Mouse (Mus musculus) forebrain, embryonic 12.5 days (tissue): ENCODE results near the gene Slc26a9. TPM values are rescaled to one million over a fixed set of nuclear protein-coding genes. Genes with fewer than 3 reads are reported as not detected.

Experiments
- ATAC-seq: fragments of 200-750 bp; cut with Nextera tagmentation; 2 replicates; pipeline ENCODE4 v1.8.0; 2017; ENCODE audit warnings: moderate TSS enrichment; ENCODE audit not compliant: low FRiP score
- H3K27ac ChIP-seq: fragments of 300-500 bp; sonication (generic); 2 replicates; pipeline ENCODE4 v1.5.1; 2016; ENCODE audit warnings: mild to moderate bottlenecking
- H3K27me3 ChIP-seq: fragments of 300-500 bp; sonication (generic); 2 replicates; pipeline ENCODE4 v1.6.1; 2016; ENCODE audit warnings: mild to moderate bottlenecking
- H3K36me3 ChIP-seq: fragments of 300-500 bp; sonication (generic); replicated peaks from 2 replicates; pipeline ENCODE4 v1.6.1; 2016; ENCODE audit warnings: mild to moderate bottlenecking
- H3K4me1 ChIP-seq: fragments of 300-500 bp; sonication (generic); 2 replicates; pipeline ENCODE4 v1.6.1; 2016
- H3K4me2 ChIP-seq: fragments of 300-500 bp; sonication (generic); 2 replicates; pipeline ENCODE4 v1.6.1; 2016; ENCODE audit warnings: mild to moderate bottlenecking, moderate library complexity
- H3K4me3 ChIP-seq: fragments of 300-500 bp; sonication (generic); replicated peaks from 2 replicates; pipeline ENCODE4 v1.5.1; 2016; ENCODE audit warnings: mild to moderate bottlenecking
- H3K9ac ChIP-seq: fragments of 300-500 bp; sonication (generic); 2 replicates; pipeline ENCODE4 v1.6.1; 2016; ENCODE audit warnings: mild to moderate bottlenecking
- H3K9me3 ChIP-seq: fragments of 300-500 bp; sonication (generic); 2 replicates; pipeline ENCODE4 v1.6.1; 2016
- WGBS: fragments of 180-500 bp; shearing (Covaris S2); methylation state at CpG from one replicate; pipeline ENCODE4 v1.1.7; 2016; 5-methylcytosine and 5-hydroxymethylcytosine counted together
- polyA plus RNA-seq: library from polyadenylated mRNA; unstranded; fragments of >200 nt; fragmentation: Nextera tagmentation; extraction: Ambion mirVana; gene quantifications from 2 replicates; pipeline ENCODE4 v1.2.1, GENCODE M21; 2016

Slc26a9 gene
- polyA plus RNA-seq, 1 experiment from 2014 or later = not detected

GRCm38 (mm10) chr1:131714388-131715337 lies 29.2 kb upstream of the Slc26a9 start:
- no peak for ATAC-seq
- H3K4me3 ChIP-seq = no peak overlapping the region
- peaks cover 3% of the 10 kb centered on the region; the same call in 1 of the 2 replicates for H3K27me3 ChIP-seq
- H3K4me1 ChIP-seq = peaks cover 5% of the 10 kb centered on the region; the same call in 1 of the 2 replicates
- no peak overlapping the region for H3K27ac ChIP-seq
- H3K9ac ChIP-seq = no peak overlapping the region
- H3K4me2 ChIP-seq = no peak overlapping the region
- H3K9me3 ChIP-seq = no peaks in the 10 kb centered on the region
- no peaks in the 10 kb centered on the region for H3K36me3 ChIP-seq
- 69% methylated on average over 20 of the region's 20 CpGs for WGBS

GRCm38 (mm10) chr1:131718952-131719694 lies 24.7 kb upstream of the Slc26a9 start:
- Histone ChIP-seq H3K27me3 (no peaks in the 10 kb centered on the region), H3K27ac (no peak overlapping the region), H3K4me1 (peaks cover 16% of the 10 kb centered on the region), H3K36me3 (no peaks in the 10 kb centered on the region), H3K9ac (no peak overlapping the region), H3K9me3 (no peaks in the 10 kb centered on the region), H3K4me3 (no peak overlapping the region), H3K4me2 (no peak overlapping the region)
- no peak for ATAC-seq
- 43% methylated on average over 16 of the region's 16 CpGs for WGBS

- ATAC-seq = no peak
- H3K27me3 ChIP-seq = no peaks in the 10 kb centered on the region
- no peaks in the 10 kb centered on the region for H3K36me3 ChIP-seq
- H3K27ac ChIP-seq = no peak overlapping the region
- H3K4me2 ChIP-seq = no peak overlapping the region
- H3K9me3 ChIP-seq = no peaks in the 10 kb centered on the region
- peaks cover 16% of the 10 kb centered on the region for H3K4me1 ChIP-seq
- H3K4me3 ChIP-seq = no peak overlapping the region
- WGBS = 94% methylated on average over 3 of the region's 3 CpGs
- H3K9ac ChIP-seq = no peak overlapping the region
Measured at GRCm38 (mm10) chr1:131721989-131722388, 21.8 kb upstream of the Slc26a9 start.

GRCm38 (mm10) chr1:131723549-131723948 lies 20.3 kb upstream of the Slc26a9 start:
- WGBS = 40% methylated on average over 4 of the region's 4 CpGs
- Histone ChIP-seq H3K27ac (no peak overlapping the region), H3K27me3 (no peaks in the 10 kb centered on the region)

GRCm38 (mm10) chr1:131726586-131726985 lies 17.2 kb upstream of the Slc26a9 start:
- no peak overlapping the region for H3K4me3 ChIP-seq
- 88% methylated on average over 6 of the region's 6 CpGs for WGBS
- H3K9ac ChIP-seq = no peak overlapping the region
- peaks cover 11% of the 10 kb centered on the region; the same call in 1 of the 2 replicates for H3K4me1 ChIP-seq
- H3K4me2 ChIP-seq = no peak overlapping the region
- no peak for ATAC-seq
- no peaks in the 10 kb centered on the region for H3K36me3 ChIP-seq
- no peaks in the 10 kb centered on the region for H3K27me3 ChIP-seq
- H3K9me3 ChIP-seq = no peaks in the 10 kb centered on the region
- no peak overlapping the region for H3K27ac ChIP-seq

More at GRCm38 (mm10) chr1:131723549-131723948, 20.3 kb upstream of the Slc26a9 start:
- no peak overlapping the region for H3K4me2 ChIP-seq
- no peak for ATAC-seq
- H3K4me3 ChIP-seq = no peak overlapping the region
- no peaks in the 10 kb centered on the region for H3K36me3 ChIP-seq
- H3K9me3 ChIP-seq = no peaks in the 10 kb centered on the region
- peaks cover 16% of the 10 kb centered on the region for H3K4me1 ChIP-seq
- no peak overlapping the region for H3K9ac ChIP-seq

GRCm38 (mm10) chr1:131730639-131731437 lies 13.0 kb upstream of the Slc26a9 start:
- 89% methylated on average over 12 of the region's 12 CpGs for WGBS

GRCm38 (mm10) chr1:131733474-131734180 lies 10.2 kb upstream of the Slc26a9 start:
- no peaks in the 10 kb centered on the region for H3K9me3 ChIP-seq
- H3K4me3 ChIP-seq = no peak overlapping the region
- no peaks in the 10 kb centered on the region for H3K4me1 ChIP-seq
- no peak overlapping the region for H3K4me2 ChIP-seq
- H3K36me3 ChIP-seq = no peaks in the 10 kb centered on the region
- 43% methylated on average over 13 of the region's 13 CpGs for WGBS
- no peak for ATAC-seq
- H3K9ac ChIP-seq = no peak overlapping the region
- no peak overlapping the region for H3K27ac ChIP-seq
- no peaks in the 10 kb centered on the region for H3K27me3 ChIP-seq

More at GRCm38 (mm10) chr1:131730639-131731437, 13.0 kb upstream of the Slc26a9 start:
- Histone ChIP-seq H3K36me3 (no peaks in the 10 kb centered on the region), H3K4me3 (no peak overlapping the region), H3K9me3 (no peaks in the 10 kb centered on the region), H3K4me2 (no peak overlapping the region), H3K9ac (no peak overlapping the region), H3K27me3 (no peaks in the 10 kb centered on the region), H3K4me1 (no peaks in the 10 kb centered on the region), H3K27ac (no peak overlapping the region)
- no peak for ATAC-seq

GRCm38 (mm10) chr1:131734657-131735273 lies 9.1 kb upstream of the Slc26a9 start:
- no peaks in the 10 kb centered on the region for H3K9me3 ChIP-seq
- H3K27me3 ChIP-seq = no peaks in the 10 kb centered on the region
- H3K9ac ChIP-seq = no peak overlapping the region
- ATAC-seq = no peak
- WGBS = 93% methylated on average over 6 of the region's 6 CpGs
- no peaks in the 10 kb centered on the region for H3K36me3 ChIP-seq
- H3K4me2 ChIP-seq = no peak overlapping the region
- no peak overlapping the region for H3K27ac ChIP-seq
- no peak overlapping the region for H3K4me3 ChIP-seq
- H3K4me1 ChIP-seq = no peaks in the 10 kb centered on the region

- no peak overlapping the region for H3K27ac ChIP-seq
- no peak overlapping the region for H3K4me3 ChIP-seq
- H3K9ac ChIP-seq = no peak overlapping the region
- no peak overlapping the region for H3K4me2 ChIP-seq
- H3K4me1 ChIP-seq = no peaks in the 10 kb centered on the region
- WGBS = 91% methylated on average over 9 of the region's 9 CpGs
- H3K27me3 ChIP-seq = no peaks in the 10 kb centered on the region
- H3K9me3 ChIP-seq = no peaks in the 10 kb centered on the region
- H3K36me3 ChIP-seq = no peaks in the 10 kb centered on the region
- ATAC-seq = no peak
Measured at GRCm38 (mm10) chr1:131736494-131736893, 7.3 kb upstream of the Slc26a9 start.

GRCm38 (mm10) chr1:131737269-131737668 lies 6.6 kb upstream of the Slc26a9 start:
- ATAC-seq = no peak
- H3K9me3 ChIP-seq = no peaks in the 10 kb centered on the region
- no peaks in the 10 kb centered on the region for H3K36me3 ChIP-seq
- 75% methylated on average over 5 of the region's 5 CpGs for WGBS
- no peak overlapping the region for H3K4me3 ChIP-seq
- H3K27me3 ChIP-seq = no peaks in the 10 kb centered on the region
- H3K4me1 ChIP-seq = no peaks in the 10 kb centered on the region
- no peak overlapping the region for H3K9ac ChIP-seq
- no peak overlapping the region for H3K4me2 ChIP-seq
- H3K27ac ChIP-seq = no peak overlapping the region

- Histone ChIP-seq H3K27ac (no peak overlapping the region), H3K36me3 (no peaks in the 10 kb centered on the region), H3K4me1 (no peaks in the 10 kb centered on the region), H3K9ac (no peak overlapping the region), H3K4me3 (no peak overlapping the region), H3K4me2 (no peak overlapping the region), H3K9me3 (no peaks in the 10 kb centered on the region), H3K27me3 (no peaks in the 10 kb centered on the region)
- ATAC-seq = no peak
- 94% methylated on average over 1 of the region's 1 CpGs for WGBS
Measured at GRCm38 (mm10) chr1:131738760-131739159, 5.1 kb upstream of the Slc26a9 start.
